Comparison of ENCODE assay signal across 8 mouse cellular contexts in genomic region chr5:115731001-115731731, GRCm38 (mm10). TPM values are rescaled to one million over a fixed set of nuclear protein-coding genes. Genes with fewer than 3 reads are reported as not detected.
DNase-seq lines count a peak whose midpoint lies in the region; ATAC-seq and TF ChIP-seq lines count a peak whose summit lies in the region.

Gene Bicdl1 (minus strand): TSS chr5:115731621.

- H3K4me3 ChIP-seq in E14TG2a.4 (replicated peaks; ENCODE audit: low read length), result peak within 1 kb of the TSS; percentile 91
- peak within 1 kb of the TSS; percentile 63 for H3K4me3 ChIP-seq in forebrain, embryonic 13.5 days
- H3K4me3 ChIP-seq in heart, embryonic 16.5 days (ENCODE audit: low read length), result peak within 1 kb of the TSS; percentile 61
- H3K4me3 ChIP-seq in liver, postnatal 0 days (ENCODE audit: low read depth, low read length), result peak within 1 kb of the TSS; percentile 58
- H3K4me3 ChIP-seq in neural tube, embryonic 14.5 days (ENCODE audit: low read depth, low read length), result peak within 1 kb of the TSS; percentile 74

- under 1% methylated on average over 61 of the region's 83 CpGs for WGBS in forebrain, embryonic 13.5 days
- WGBS in heart, embryonic 16.5 days, result under 1% methylated on average over 66 of the region's 83 CpGs
- 1% methylated on average over 58 of the region's 83 CpGs for WGBS in liver, postnatal 0 days (ENCODE audit: insufficient replicate concordance)
- under 1% methylated on average over 55 of the region's 83 CpGs for WGBS in neural tube, embryonic 14.5 days

- no peak for TF ChIP-seq EP300 in liver, postnatal 0 days (IDR thresholded peaks at IDR 0.05; ENCODE audit: low read depth)

- DNase-seq in c-Kit-positive CD71-positive TER-119-negative erythroid progenitor cells, embryonic 14.5 days (ENCODE audit: low read depth), result peak; percentile 35
- DNase-seq in kidney, postnatal 25 days, result peak; percentile 91 to 93
- DNase-seq in liver, postnatal 0 days, result peak; percentile 89
- DNase-seq in testis, postnatal 14 days (ENCODE audit: low spot score), result peak; percentile 84

- H3K9ac ChIP-seq in forebrain, embryonic 13.5 days, result peak within 1 kb of the TSS; percentile 76
- peak within 1 kb of the TSS; percentile 34; the same call in 1 of the 2 replicates for H3K9ac ChIP-seq in heart, embryonic 16.5 days (ENCODE audit: low read length)
- H3K9ac ChIP-seq in liver, postnatal 0 days (replicated peaks), result no peak within 1 kb of the TSS; the same call in 1 of the 2 replicates
- peak within 1 kb of the TSS; percentile 84 for H3K9ac ChIP-seq in neural tube, embryonic 14.5 days (replicated peaks; ENCODE audit: low read depth, low read length)

- peaks cover 30% of the 10 kb centered on the region for H3K4me1 ChIP-seq in E14TG2a.4 (replicated peaks; ENCODE audit: low read depth, low read length)
- peaks cover 19% of the 10 kb centered on the region for H3K4me1 ChIP-seq in forebrain, embryonic 13.5 days
- peaks cover 14% of the 10 kb centered on the region for H3K4me1 ChIP-seq in heart, embryonic 16.5 days (ENCODE audit: control insufficient read depth, insufficient read depth, low read length)
- H3K4me1 ChIP-seq in liver, postnatal 0 days (ENCODE audit: insufficient read depth), result peaks cover 14% of the 10 kb centered on the region
- H3K4me1 ChIP-seq in neural tube, embryonic 14.5 days (ENCODE audit: control insufficient read depth, insufficient read depth, low read length), result peaks cover 13% of the 10 kb centered on the region

- no peaks in the 10 kb centered on the region for H3K9me3 ChIP-seq in E14TG2a.4 (ENCODE audit: low read length)
- H3K9me3 ChIP-seq in forebrain, embryonic 13.5 days (replicated peaks), result no peaks in the 10 kb centered on the region
- H3K9me3 ChIP-seq in heart, embryonic 16.5 days (replicated peaks; ENCODE audit: control insufficient read depth, low read length), result peaks cover 3% of the 10 kb centered on the region; the same call in 1 of the 2 replicates
- H3K9me3 ChIP-seq in liver, postnatal 0 days (ENCODE audit: low read length), result no peaks in the 10 kb centered on the region
- no peaks in the 10 kb centered on the region for H3K9me3 ChIP-seq in neural tube, embryonic 14.5 days (ENCODE audit: control insufficient read depth, low read length)

- ATAC-seq in forebrain, embryonic 13.5 days, result peak; percentile 19; the same call in 1 of the 2 replicates
- ATAC-seq in heart, embryonic 16.5 days (replicated peaks; ENCODE audit: extremely low read depth, insufficient read depth, low FRiP score), result peak; percentile 74
- peak; percentile 64 for ATAC-seq in liver, postnatal 0 days
- ATAC-seq in neural tube, embryonic 14.5 days (ENCODE audit: low read depth), result peak; percentile 35; the same call in 1 of the 2 replicates

- peaks cover 7% of the 10 kb centered on the region; the same call in 1 of the 2 replicates for H3K36me3 ChIP-seq in E14TG2a.4 (ENCODE audit: insufficient read depth, low read length)
- no peaks in the 10 kb centered on the region for H3K36me3 ChIP-seq in forebrain, embryonic 13.5 days (ENCODE audit: poor library complexity, severe bottlenecking)
- H3K36me3 ChIP-seq in heart, embryonic 16.5 days (ENCODE audit: control insufficient read depth, insufficient read depth), result no peaks in the 10 kb centered on the region
- H3K36me3 ChIP-seq in liver, postnatal 0 days (replicated peaks; ENCODE audit: insufficient read depth, low read length), result no peaks in the 10 kb centered on the region
- no peaks in the 10 kb centered on the region for H3K36me3 ChIP-seq in neural tube, embryonic 14.5 days (ENCODE audit: control insufficient read depth, insufficient read depth, low read length)

- no peak for TF ChIP-seq CTCF in E14TG2a.4 (conservative IDR thresholded peaks at IDR 0.05; ENCODE audit: low read length)
- no peak for TF ChIP-seq CTCF in liver, postnatal 0 days (IDR thresholded peaks at IDR 0.05; ENCODE audit: low read depth)

- peaks cover 25% of the 10 kb centered on the region for H3K27me3 ChIP-seq in E14TG2a.4 (ENCODE audit: insufficient read depth, low read length)
- H3K27me3 ChIP-seq in forebrain, embryonic 13.5 days, result peaks cover 15% of the 10 kb centered on the region
- peaks cover 29% of the 10 kb centered on the region for H3K27me3 ChIP-seq in heart, embryonic 16.5 days (ENCODE audit: control insufficient read depth, insufficient read depth, low read length)
- H3K27me3 ChIP-seq in liver, postnatal 0 days (ENCODE audit: insufficient read depth, low read length), result peaks cover 29% of the 10 kb centered on the region
- H3K27me3 ChIP-seq in neural tube, embryonic 14.5 days (ENCODE audit: control insufficient read depth, insufficient read depth, low read length), result no peaks in the 10 kb centered on the region; the same call in 1 of the 2 replicates

- peak within 1 kb of the TSS; percentile 85 for H3K4me2 ChIP-seq in forebrain, embryonic 13.5 days
- peak within 1 kb of the TSS; percentile 89 for H3K4me2 ChIP-seq in heart, embryonic 16.5 days (ENCODE audit: low read depth, low read length)
- peak within 1 kb of the TSS; percentile 94 for H3K4me2 ChIP-seq in liver, postnatal 0 days (ENCODE audit: low read depth, low read length)
- H3K4me2 ChIP-seq in neural tube, embryonic 14.5 days (ENCODE audit: low read depth, low read length), result peak within 1 kb of the TSS; percentile 73

- H3K27ac ChIP-seq in forebrain, embryonic 13.5 days, result peak within 1 kb of the TSS; percentile 93
- H3K27ac ChIP-seq in heart, embryonic 16.5 days (ENCODE audit: low read length), result no peak within 1 kb of the TSS
- H3K27ac ChIP-seq in liver, postnatal 0 days (ENCODE audit: low read depth), result no peak within 1 kb of the TSS
- H3K27ac ChIP-seq in neural tube, embryonic 14.5 days (ENCODE audit: low read depth, low read length), result peak within 1 kb of the TSS; percentile 97

RNA-seq across cellular contexts. Expression of gene Bicdl1, which starts in this region (rescaled TPM):
- 15.6 and 18.8 TPM in 2 replicates for polyA plus RNA-seq in forebrain, embryonic 13.5 days (2015; fragmentation: Nextera tagmentation; extraction: Ambion mirVana)
- polyA plus RNA-seq in heart, embryonic 16.5 days (2015; fragmentation: Nextera tagmentation; extraction: Ambion mirVana), result 7.7 and 9.2 TPM in 2 replicates
- polyA plus RNA-seq in liver, postnatal 0 days (2015; fragmentation: Nextera tagmentation; extraction: Ambion mirVana), result 1.9 and 2.0 TPM in 2 replicates
- 34.7 and 42.5 TPM in 2 replicates for polyA plus RNA-seq in neural tube, embryonic 14.5 days (2014; fragmentation: Nextera tagmentation; extraction: Ambion mirVana)

Comparison
In these comparisons a context has a peak if more than half of its experiments do, and no peak if none do; other contexts are left out.
1. DNase-seq: peak in every context shown above with its lines; median percentile 92 in kidney, postnatal 25 days; 89 in liver, postnatal 0 days; 84 in testis, postnatal 14 days; 35 in c-Kit-positive CD71-positive TER-119-negative erythroid progenitor cells, embryonic 14.5 days.
2. ATAC-seq: peak in every context shown above with its lines; median percentile 74 in heart, embryonic 16.5 days; 64 in liver, postnatal 0 days; 35 in neural tube, embryonic 14.5 days; 19 in forebrain, embryonic 13.5 days.
3. H3K27ac ChIP-seq: peak in forebrain, embryonic 13.5 days (single experiment) and neural tube, embryonic 14.5 days (single experiment); none in heart, embryonic 16.5 days (single experiment) and liver, postnatal 0 days (single experiment).
4. Peak in every context shown above with its lines, with median percentiles within 50 percentile points of each other: H3K4me3 ChIP-seq and H3K4me2 ChIP-seq.